Mouse (Mus musculus): Measurements from ENCODE around the gene Snap25. TPM values are rescaled to one million over a fixed set of nuclear protein-coding genes. Genes with fewer than 3 reads are reported as not detected.

Gene Snap25
- total RNA-seq, 1 experiment: 0.13 TPM

- Histone ChIP-seq H3K4me1 (ENCODE audit: control insufficient read depth in 2 of 2, insufficient read depth in 2 of 2, low read length in 2 of 2, poor library complexity in 1 of 2) (peaks cover 0 to 5% of the 10 kb centered on the region in 2 experiments; a peak in 1 of 4 replicates), H3K9ac (ENCODE audit: insufficient read depth, low read depth, low read length, poor library complexity, severe bottlenecking) (no peak overlapping the region), H3K4me3 (ENCODE audit: insufficient read depth in 1 of 2, low read depth in 1 of 2, low read length in 2 of 2, poor library complexity in 1 of 2, severe bottlenecking in 1 of 2) (peak overlapping the region; percentile 26 to 68; a peak in 3 of 4 replicates), H3K27ac (ENCODE audit: insufficient read depth, low read depth, low read length, poor library complexity, severe bottlenecking) (no peak overlapping the region), H3K36me3 (ENCODE audit: control insufficient read depth, insufficient read depth, low read length, poor library complexity, severe bottlenecking) (no peaks in the 10 kb centered on the region), H3K9me3 (ENCODE audit: control insufficient read depth, insufficient read depth, low read depth, low read length) (no peaks in the 10 kb centered on the region)
- peak; percentile 62 for DNase-seq (ENCODE audit: low read depth, low spot score)
- in situ Hi-C loops (cut with MboI; ENCODE audit: low sequenced_read_pairs in 2 of 2, unreplicated experiment in 2 of 2): no loop called here
- no peak for TF ChIP-seq MAFK (IDR thresholded peaks at IDR 0.05; ENCODE audit: insufficient read depth, low read depth, low read length)
- TF ChIP-seq HCFC1 (IDR thresholded peaks at IDR 0.05; ENCODE audit: borderline replicate concordance, insufficient read depth, low read length): 0 out of 2 replicates have a peak, but pooled peaks have one; percentile 43
These were observed 757 bp downstream of the Snap25 start for GRCm38 (mm10) chr2:136714008-136714411.

- no peak overlapping the region for H3K4me3 ChIP-seq (ENCODE audit: insufficient read depth in 1 of 2, low read depth in 1 of 2, low read length in 2 of 2, poor library complexity in 1 of 2, severe bottlenecking in 1 of 2)
- in situ Hi-C loops (cut with MboI; ENCODE audit: low sequenced_read_pairs in 2 of 2, unreplicated experiment in 2 of 2): no loop called here
These were observed 2.3 kb downstream of the Snap25 start for GRCm38 (mm10) chr2:136715531-136715930.

DNA sequence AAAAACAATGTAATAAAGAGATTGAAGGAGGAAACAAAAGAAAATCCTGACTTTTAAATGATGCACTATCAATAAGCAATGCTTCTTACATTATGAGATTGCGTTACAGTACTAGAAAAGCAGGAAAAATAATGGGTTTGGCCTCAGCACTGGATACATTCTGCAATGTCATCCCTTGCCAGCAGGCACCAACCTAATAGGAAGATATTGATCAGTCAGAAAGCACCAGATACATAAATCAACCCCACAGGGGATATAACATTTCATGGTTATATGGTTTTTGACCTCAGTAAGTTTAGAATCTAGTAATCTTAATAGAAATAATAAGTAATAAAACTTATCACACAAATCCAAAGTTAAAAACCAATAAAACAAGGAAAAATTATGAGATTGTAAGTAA is 3.1 kb downstream of the Snap25 start:
- Histone ChIP-seq H3K9me3 (ENCODE audit: control insufficient read depth, insufficient read depth, low read depth, low read length) (no peaks in the 10 kb centered on the region), H3K4me1 (ENCODE audit: control insufficient read depth in 2 of 2, insufficient read depth in 2 of 2, low read length in 2 of 2, poor library complexity in 1 of 2) (peaks cover 0 to 5% of the 10 kb centered on the region in 2 experiments; a peak in 1 of 4 replicates), H3K4me3 (ENCODE audit: insufficient read depth in 1 of 2, low read depth in 1 of 2, low read length in 2 of 2, poor library complexity in 1 of 2, severe bottlenecking in 1 of 2) (no peak overlapping the region), H3K9ac (ENCODE audit: insufficient read depth, low read depth, low read length, poor library complexity, severe bottlenecking) (no peak overlapping the region), H3K27ac (ENCODE audit: insufficient read depth, low read depth, low read length, poor library complexity, severe bottlenecking) (no peak overlapping the region), H3K36me3 (ENCODE audit: control insufficient read depth, insufficient read depth, low read length, poor library complexity, severe bottlenecking) (no peaks in the 10 kb centered on the region)
- in situ Hi-C loops (cut with MboI; ENCODE audit: low sequenced_read_pairs in 2 of 2, unreplicated experiment in 2 of 2): no loop called here
- no peak for TF ChIP-seq ZC3H11A (IDR thresholded peaks at IDR 0.05; ENCODE audit: borderline replicate concordance, low read depth, low read length)
- no peak for DNase-seq (ENCODE audit: low read depth, low spot score)

More at GRCm38 (mm10) chr2:136715531-136715930, 2.3 kb downstream of the Snap25 start:
- Histone ChIP-seq H3K4me1 (ENCODE audit: control insufficient read depth in 2 of 2, insufficient read depth in 2 of 2, low read length in 2 of 2, poor library complexity in 1 of 2) (peaks cover 0 to 5% of the 10 kb centered on the region in 2 experiments; a peak in 1 of 4 replicates), H3K9ac (ENCODE audit: insufficient read depth, low read depth, low read length, poor library complexity, severe bottlenecking) (no peak overlapping the region), H3K9me3 (ENCODE audit: control insufficient read depth, insufficient read depth, low read depth, low read length) (no peaks in the 10 kb centered on the region), H3K36me3 (ENCODE audit: control insufficient read depth, insufficient read depth, low read length, poor library complexity, severe bottlenecking) (no peaks in the 10 kb centered on the region), H3K27ac (ENCODE audit: insufficient read depth, low read depth, low read length, poor library complexity, severe bottlenecking) (no peak overlapping the region)
- DNase-seq (ENCODE audit: low read depth, low spot score): no peak
- TF ChIP-seq ZNF384 (IDR thresholded peaks at IDR 0.05; ENCODE audit: low read depth, low read length) (no peak), MAFK (IDR thresholded peaks at IDR 0.05; ENCODE audit: insufficient read depth, low read depth, low read length) (no peak), ZC3H11A (IDR thresholded peaks at IDR 0.05; ENCODE audit: borderline replicate concordance, low read depth, low read length) (no peak), CHD2 (IDR thresholded peaks at IDR 0.05; ENCODE audit: low read depth, low read length) (no peak), HCFC1 (IDR thresholded peaks at IDR 0.05; ENCODE audit: borderline replicate concordance, insufficient read depth, low read length) (no peak)

- Histone ChIP-seq H3K27ac (ENCODE audit: insufficient read depth, low read depth, low read length, poor library complexity, severe bottlenecking) (no peak overlapping the region), H3K4me1 (ENCODE audit: control insufficient read depth in 2 of 2, insufficient read depth in 2 of 2, low read length in 2 of 2, poor library complexity in 1 of 2) (no peaks in the 10 kb centered on the region), H3K9ac (ENCODE audit: insufficient read depth, low read depth, low read length, poor library complexity, severe bottlenecking) (no peak overlapping the region), H3K4me3 (ENCODE audit: insufficient read depth in 1 of 2, low read depth in 1 of 2, low read length in 2 of 2, poor library complexity in 1 of 2, severe bottlenecking in 1 of 2) (no peak overlapping the region), H3K36me3 (ENCODE audit: control insufficient read depth, insufficient read depth, low read length, poor library complexity, severe bottlenecking) (no peaks in the 10 kb centered on the region), H3K9me3 (ENCODE audit: control insufficient read depth, insufficient read depth, low read depth, low read length) (no peaks in the 10 kb centered on the region)
- DNase-seq (ENCODE audit: low read depth, low spot score): no peak
- peak; percentile 38; the same call in 1 of the 2 replicates for TF ChIP-seq ZC3H11A (IDR thresholded peaks at IDR 0.05; ENCODE audit: borderline replicate concordance, low read depth, low read length)
- no peak for TF ChIP-seq ZNF384 (IDR thresholded peaks at IDR 0.05; ENCODE audit: low read depth, low read length)
- in situ Hi-C loops (cut with MboI; ENCODE audit: low sequenced_read_pairs in 2 of 2, unreplicated experiment in 2 of 2): no loop called here
These were observed 7.0 kb downstream of the Snap25 start for GRCm38 (mm10) chr2:136720235-136720634.

- Histone ChIP-seq H3K4me3 (ENCODE audit: insufficient read depth in 1 of 2, low read depth in 1 of 2, low read length in 2 of 2, poor library complexity in 1 of 2, severe bottlenecking in 1 of 2) (no peak overlapping the region), H3K4me1 (ENCODE audit: control insufficient read depth in 2 of 2, insufficient read depth in 2 of 2, low read length in 2 of 2, poor library complexity in 1 of 2) (no peaks in the 10 kb centered on the region; a peak in 1 of 4 replicates), H3K9me3 (ENCODE audit: control insufficient read depth, insufficient read depth, low read depth, low read length) (no peaks in the 10 kb centered on the region), H3K36me3 (ENCODE audit: control insufficient read depth, insufficient read depth, low read length, poor library complexity, severe bottlenecking) (no peaks in the 10 kb centered on the region), H3K27ac (ENCODE audit: insufficient read depth, low read depth, low read length, poor library complexity, severe bottlenecking) (no peak overlapping the region), H3K9ac (ENCODE audit: insufficient read depth, low read depth, low read length, poor library complexity, severe bottlenecking) (no peak overlapping the region)
- TF ChIP-seq HCFC1 (IDR thresholded peaks at IDR 0.05; ENCODE audit: borderline replicate concordance, insufficient read depth, low read length) (no peak), MAFK (IDR thresholded peaks at IDR 0.05; ENCODE audit: insufficient read depth, low read depth, low read length) (no peak), ZC3H11A (IDR thresholded peaks at IDR 0.05; ENCODE audit: borderline replicate concordance, low read depth, low read length) (no peak), CHD2 (IDR thresholded peaks at IDR 0.05; ENCODE audit: low read depth, low read length) (no peak), ZNF384 (IDR thresholded peaks at IDR 0.05; ENCODE audit: low read depth, low read length) (no peak)
- no peak for DNase-seq (ENCODE audit: low read depth, low spot score)
- in situ Hi-C loops (cut with MboI; ENCODE audit: low sequenced_read_pairs in 2 of 2, unreplicated experiment in 2 of 2): no loop called here
These were observed 25.0 kb downstream of the Snap25 start for GRCm38 (mm10) chr2:136738260-136738659.
